Mouse (Mus musculus) right cerebral cortex, postnatal 10 days (tissue): Measurements from ENCODE around the gene Nxpe4.
"Not testable (repeated sequence)": the region's sequence is repeated elsewhere in the genome, so short reads cannot be mapped to it uniquely, and the experiment has no call there.

Experiments used
- DNase-seq, 2 experiments: peaks; one replicate each; pipeline ENCODE4 v3.0.0; 2021; ENCODE audit warnings: low spot score in 2 of 2

Gene Nxpe4

DNA sequence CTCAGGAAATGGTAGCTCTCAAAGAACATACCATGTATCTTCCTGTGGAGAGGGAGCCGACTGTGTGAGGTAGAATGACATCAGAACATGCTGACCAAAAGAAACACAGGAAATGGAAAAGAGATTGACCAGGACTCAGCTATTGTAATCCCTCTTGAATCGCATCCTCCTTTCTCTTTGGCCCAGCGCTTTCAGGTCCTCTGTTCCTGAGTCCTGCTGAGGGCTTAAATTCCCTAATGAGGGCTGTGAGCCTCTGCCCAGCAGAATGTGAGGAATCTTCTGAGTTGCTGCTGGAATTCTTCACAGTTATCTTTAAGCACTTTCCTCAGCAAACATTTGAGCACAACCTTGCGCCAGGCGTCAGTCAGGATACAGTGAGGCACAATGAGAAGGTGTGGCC lies 78.6 kb downstream of the Nxpe4 start:
- DNase-seq, result no peak

DNA sequence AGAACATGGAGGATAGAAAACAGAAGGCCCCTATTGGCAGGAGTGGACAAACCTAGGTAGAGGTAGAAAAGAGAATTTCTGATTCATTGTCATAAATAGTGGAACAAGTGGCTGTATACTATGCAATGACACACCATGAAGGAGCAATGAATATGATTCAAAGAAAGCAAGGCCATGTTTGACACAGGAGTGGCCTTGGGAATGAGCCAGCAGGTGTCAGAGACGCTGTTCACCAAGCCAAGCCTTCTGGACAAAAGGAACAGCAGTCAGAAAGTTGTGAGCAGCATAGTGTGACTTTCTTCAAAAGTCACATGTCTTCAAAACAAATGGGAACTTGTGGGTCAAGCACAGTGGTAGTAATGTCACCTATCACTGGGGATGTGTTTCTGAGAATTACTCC lies 80.0 kb downstream of the Nxpe4 start:
- DNase-seq, result no peak

DNA sequence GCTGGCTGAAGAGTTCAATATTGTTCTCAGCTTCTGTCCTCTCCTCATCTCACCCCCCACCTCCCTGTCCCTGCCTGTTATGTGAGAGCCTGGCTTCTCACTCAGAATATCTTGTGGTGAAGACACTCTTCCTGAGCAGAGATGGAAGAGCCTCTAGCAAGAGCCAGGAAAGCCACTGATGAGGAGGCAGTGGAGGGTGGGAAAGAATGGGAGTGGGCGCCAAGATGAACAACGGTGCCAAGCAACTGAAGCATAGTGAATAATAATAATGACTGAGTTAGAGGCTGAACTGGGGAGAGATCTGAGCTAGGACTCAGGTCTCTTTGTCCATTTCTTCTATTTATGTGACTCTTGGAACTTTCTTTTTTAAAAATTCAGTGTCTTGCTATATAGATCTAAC lies 80.9 kb downstream of the Nxpe4 start:
- no peak for DNase-seq

DNA sequence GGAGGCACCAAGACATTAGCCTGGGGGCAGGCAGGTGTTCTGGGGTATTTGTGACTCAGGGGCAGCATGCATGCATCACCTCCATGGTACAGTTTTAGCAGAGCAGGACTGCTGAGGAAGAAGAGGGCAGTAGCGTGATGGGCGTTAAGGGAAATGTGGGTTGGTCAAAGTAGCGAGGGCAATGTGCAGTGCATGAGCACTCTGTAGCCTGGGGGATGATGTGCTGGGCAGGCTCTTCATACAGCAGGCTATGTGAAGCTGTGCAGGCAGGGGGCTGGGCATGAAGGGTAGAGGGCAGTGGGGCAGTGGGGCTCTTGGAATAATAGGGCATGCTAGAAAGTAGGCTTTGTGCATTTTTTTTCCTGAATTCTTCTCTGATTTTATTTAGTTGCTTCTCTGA lies 82.4 kb downstream of the Nxpe4 start:
- no peak for DNase-seq

DNA sequence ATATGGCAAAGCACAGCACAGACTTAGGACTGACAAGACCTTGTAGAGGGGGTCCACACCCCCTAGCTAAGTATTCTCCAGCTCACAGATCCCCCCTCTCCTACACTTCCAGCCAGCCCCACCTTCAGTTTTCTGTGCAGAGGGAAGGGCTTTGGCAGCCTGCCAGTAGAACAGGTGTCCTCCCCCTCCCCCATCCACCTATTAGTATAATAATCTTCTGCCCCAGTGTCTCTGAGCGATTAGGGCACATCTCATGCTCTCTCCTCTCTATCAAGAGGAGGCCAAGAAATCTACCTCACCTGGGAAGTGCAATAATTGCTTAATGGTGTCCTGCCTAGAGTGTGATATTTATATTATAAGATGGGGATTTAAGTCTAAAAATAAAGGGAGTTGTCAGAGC lies 83.7 kb downstream of the Nxpe4 start:
- DNase-seq, result no peak

DNA sequence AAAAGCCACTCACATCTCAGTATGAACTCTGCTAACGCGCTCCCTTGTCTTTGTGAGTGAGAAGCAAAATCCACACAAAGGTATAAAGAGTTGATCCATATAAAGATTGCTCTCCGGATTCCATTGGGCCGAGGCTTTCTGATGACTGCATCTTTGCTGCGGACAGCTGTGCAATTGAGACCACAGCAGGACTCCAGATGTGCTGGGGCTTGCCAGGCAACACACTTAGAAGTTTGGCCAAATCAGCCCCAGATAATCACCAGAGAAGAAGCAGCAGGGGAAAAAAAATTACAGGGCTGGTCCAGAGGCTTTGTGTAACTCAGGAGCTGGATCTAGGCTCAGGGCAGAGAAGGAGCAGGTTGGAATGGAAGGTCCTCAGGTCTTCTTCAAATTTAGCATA lies 85.5 kb downstream of the Nxpe4 start:
- no peak for DNase-seq

DNA sequence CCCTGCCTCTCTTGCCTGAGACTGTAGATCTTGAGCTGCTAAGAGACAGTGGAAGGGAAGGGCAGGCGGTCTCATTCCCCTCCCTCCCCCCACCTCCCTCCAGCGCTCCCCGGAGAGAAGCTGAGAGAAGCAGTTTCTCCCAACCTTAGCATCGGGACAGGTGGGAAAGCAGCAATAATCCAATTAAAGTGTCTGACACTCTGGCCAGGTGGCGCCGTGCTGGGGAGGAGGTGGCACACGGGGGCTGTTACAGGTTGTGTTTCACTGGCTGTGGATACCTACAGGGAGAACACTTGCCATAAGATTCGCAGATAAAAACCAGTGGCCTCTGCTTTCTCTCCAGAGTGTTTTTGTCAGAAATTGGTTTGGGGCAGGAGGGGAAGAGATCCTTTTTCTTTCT lies 90.4 kb downstream of the Nxpe4 start:
- no peak for DNase-seq

DNA sequence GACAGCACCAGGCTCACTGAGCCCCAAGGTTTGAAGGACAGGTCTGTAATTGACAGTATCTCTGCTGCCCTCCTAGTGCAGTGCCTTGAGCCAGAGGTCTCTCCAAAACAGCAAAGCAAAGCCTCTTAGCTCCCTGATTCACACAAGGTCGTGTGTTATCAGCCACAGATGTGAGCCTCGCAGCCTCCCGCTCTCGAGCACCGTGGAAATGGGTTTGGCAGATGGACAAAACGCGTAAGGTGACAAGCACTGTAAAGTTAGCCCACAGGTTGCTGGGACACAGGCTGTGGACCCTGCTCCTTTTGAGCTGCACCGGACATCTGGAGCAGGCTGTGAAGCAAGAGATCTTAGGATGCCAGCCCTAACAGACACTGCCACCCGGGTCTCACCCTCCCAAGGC lies 95.2 kb downstream of the Nxpe4 start:
- no peak for DNase-seq

DNA sequence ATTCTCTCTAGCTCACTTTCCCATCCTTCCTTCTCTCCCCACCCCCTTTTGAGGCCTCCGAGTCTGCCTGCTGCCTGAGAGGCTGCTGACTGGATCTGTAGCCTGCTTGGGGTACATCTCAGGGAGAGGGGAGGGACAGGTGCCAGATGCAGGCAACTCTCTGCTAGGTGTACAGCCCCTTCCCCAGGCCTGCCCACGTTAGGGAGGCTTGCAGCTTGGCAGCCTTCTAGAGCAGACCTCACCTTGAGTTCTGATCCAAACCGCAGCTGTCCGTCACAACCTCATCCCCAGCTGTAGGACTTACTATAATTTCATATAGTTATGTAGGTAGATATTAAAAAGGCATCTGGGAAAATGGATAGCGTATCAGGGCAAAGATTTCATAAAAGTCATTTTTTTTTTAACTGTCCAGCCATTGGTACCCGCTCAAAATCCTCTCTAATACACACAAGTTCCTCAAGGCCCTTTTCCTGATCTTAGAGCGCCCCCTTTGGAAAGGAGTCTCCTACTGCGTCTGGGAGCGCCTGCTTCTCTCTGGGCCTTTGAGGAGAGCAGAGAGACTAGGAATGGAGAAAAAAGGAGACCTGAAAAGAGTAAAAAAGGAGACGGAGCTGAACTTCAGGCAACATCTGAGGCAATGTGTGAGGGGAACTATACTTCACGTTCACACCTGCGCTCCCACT lies 96.1 kb downstream of the Nxpe4 start:
- peak; percentile 76 to 85 for DNase-seq

DNA sequence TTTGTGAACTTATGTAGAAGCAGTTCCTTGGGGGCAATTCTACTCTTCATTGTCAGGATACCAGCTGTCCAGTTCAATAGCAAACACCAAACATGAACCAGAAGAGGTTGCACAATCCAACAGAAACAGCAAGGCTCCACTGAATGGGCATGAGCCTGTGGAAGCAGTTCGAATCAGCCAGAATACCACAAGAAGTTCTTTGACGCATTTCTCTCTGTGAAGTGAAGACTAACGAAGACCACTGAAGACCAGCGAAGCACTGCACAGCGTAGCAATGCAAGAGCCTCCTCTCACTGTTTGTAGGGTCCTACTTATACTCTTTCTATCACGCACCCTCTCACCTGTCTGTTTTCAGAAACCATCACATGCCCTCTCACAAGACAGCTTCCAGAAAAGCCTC lies 102.8 kb downstream of the Nxpe4 start:
- DNase-seq, result no peak

DNA sequence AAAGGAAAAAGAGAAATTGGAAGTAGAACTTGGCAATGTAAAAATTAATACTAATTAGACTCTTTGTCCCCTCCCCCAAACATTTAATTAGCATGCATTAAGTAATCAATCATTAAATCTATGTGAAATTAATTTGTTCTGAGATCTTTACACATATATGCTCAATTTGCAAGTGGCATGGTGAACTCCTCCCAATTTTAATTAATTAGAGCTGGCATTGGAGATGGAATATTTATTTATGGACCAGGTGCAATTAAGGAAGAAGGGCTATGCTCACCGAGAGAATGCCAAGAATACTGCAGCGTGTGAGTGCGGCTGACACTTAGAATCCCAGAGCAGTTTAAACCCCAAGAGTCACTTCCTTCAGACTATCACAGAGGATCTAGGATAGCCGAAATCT lies 103.7 kb downstream of the Nxpe4 start:
- DNase-seq, result no peak

DNA sequence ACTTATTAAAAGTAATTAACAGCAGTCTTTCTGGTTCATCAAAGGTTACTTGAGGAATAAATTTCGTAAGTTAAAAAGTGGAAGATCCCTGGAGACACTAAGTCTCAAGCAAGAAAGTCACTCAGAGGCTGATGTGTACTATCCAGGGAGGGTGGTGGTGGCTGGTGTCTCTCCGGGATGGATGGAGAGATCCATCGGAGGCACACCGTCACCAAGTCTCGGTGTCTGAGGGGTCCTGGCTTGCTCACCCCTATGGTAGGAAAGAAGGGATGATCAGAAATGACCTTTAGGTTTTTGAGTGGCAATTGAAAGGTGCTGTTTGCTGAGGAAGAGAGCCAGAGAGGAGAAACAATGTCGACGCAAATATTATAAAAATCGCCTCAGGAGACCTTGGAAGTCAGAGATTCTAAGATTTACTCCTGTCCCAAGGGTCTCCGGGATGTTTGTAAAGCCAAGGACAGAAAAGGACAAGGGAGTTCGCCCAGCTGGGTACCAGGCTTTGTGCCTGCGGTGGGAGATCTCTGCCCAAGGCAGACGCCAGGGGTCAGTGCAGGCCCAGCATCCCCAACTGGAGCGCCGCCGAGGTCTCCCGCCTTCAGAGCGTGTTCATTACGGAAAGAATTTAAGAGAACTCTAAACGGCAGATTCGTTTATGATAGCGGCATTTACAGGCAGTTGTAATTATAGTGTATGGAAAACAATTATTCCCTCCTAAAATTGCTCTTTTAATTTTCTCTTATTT lies 104.6 kb downstream of the Nxpe4 start:
- DNase-seq, result peak; percentile 88 to 91

DNA sequence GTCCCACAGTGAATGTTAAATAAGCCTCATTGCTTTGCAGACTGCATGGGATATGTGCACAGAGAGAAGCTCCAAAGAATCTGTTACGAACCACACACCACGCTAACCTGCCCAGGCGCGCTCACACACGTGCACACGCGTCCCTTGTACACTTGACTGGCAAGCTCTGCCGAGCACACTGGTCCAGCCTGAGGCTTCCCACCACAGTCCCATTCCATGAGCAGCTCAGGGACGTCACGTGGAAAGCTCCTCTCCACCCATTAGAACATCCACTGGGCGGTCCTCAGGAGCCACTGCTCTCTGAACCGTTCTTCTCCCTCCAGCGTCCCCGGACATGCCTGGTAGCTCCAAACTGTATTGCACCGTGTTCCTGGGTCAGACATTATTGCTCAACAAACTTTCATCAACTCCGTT lies 105.2 kb downstream of the Nxpe4 start:
- peak; percentile 43 to 48 for DNase-seq

DNA sequence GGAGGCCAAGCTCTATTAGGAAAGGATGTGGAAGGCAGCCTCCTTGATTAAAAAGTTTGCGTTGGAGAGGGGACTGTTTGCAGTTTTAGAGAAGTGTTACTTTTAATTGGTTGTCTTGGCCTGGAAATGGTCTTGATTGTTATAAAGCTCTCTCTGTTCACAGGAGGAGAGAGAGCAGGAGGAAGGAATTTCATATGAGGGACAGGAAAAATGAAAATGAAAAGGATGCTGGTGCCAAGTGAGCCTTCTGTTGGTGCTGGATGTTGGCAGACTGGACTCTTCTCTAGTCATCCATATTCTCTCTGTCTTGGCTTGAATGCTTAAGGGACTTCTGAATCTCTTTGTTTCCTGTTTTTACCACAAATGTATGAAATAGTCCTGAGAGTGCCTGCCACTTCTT lies 106.1 kb downstream of the Nxpe4 start:
- DNase-seq, result no peak

DNA sequence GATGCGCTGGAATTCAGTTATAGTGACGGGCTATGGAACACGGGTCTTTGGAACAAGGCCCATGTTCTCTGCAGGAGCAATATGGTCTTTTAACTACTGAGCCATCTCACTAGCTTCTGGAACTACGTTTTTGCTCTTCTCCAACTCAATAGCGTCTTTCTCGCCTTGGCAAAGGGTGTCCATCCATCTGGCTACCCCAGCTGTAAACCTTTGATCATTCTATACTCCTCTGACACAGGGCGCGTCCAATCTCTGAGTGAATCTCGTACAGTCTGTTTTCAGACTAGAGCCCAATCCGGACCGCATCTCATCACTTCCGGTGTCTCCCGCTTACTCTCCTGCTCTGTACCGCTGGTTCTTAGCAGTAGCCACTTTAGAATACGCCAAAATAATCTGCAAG lies 115.0 kb downstream of the Nxpe4 start:
- peak in 1 of 2 experiments; percentile 48 for DNase-seq

DNA sequence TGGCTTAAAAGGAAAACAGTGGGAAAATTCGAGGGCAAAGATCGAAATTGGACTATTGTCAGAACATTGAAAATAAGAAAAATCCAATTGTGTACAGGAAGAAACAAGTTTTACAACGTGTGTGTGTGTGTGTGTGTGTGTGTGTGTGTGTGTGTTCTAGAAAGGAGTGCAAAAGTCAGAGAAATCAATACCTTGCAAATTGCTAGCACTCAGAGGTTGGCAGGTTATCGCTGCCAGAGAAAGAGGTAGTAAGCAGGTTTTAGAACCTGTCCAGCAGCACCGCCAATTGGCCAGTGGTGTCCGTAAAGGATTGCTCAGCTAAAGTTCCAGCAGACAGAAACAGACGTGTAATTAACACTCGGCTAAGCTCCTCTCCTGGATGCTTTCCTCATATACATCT lies 122.4 kb downstream of the Nxpe4 start:
- no peak for DNase-seq

DNA sequence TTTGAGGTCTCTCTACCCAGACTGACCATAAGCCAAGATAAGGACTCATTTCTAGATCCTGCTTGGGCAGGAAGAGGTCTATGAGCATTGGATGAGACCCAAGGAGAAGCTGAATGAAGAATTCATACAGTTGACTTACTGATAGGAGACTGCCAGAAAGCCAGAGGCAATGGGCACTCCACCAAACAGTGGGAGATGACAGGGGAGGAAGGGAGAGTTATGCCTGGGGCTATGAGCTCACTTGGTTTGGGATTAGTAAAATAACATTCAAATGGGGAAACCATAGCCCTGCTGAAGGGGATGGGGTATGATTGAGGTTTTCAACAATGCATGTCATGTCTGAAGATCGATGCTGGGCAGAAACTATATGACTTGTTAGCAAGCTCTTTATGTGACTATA lies 128.5 kb downstream of the Nxpe4 start:
- DNase-seq, result no peak

DNA sequence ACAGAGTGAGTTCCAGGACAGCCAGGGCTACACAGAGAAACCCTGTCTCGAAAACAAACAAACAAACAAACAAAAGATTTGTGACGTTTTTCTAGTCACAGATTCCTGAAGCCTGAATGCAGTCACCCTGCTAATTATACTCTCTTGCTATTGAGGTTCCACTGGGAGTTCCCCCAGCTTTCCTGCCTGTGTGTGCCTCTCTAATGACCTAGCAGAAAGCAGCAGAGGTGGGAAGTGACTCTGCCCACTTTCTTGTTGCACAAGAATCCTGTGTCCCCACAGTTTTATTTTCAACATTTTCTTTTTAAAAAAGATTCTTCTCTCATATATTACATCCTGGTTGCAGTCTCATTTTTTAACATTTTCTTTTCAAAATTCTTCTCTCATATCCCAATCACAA lies 132.9 kb downstream of the Nxpe4 start:
- no peak for DNase-seq

DNA sequence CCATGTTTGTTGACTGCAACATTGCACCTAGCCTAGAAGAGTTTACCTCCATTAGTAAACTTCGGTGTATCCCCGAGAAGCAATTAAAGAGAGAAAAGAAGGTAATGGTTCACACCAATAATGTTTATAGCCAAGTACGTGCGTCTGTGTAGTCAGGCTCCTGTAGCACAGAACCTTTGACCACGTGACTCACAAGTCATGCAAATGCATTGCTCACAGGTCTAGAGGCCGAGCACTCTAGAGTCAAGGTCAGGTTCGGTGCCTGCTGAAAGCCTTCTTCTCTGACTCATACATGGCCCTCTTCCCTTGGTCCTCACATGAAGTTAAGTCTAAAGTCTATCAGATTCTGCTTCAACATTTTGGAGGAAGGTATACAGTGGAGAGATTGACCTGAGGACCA lies 137.2 kb downstream of the Nxpe4 start:
- DNase-seq, result no peak

DNA sequence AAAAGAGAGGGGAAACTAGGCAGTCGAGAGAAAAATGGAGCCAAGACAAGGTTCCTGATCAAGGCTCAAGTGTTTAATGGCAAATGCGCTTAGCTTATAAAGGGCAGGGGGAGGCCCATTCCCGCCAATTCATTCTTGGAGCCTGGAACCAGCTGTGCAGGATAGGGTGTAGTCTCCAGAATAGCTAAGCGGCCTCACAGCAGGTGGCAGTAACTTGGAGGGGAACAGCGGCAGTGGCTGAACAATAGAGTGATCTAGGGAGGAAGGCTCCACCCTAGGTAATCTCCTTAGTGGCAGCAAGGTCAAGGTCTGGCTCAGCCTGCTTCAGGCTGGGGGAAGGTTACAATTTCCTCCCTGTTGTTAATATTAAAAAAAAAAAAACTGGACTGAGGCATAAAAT lies 141.7 kb downstream of the Nxpe4 start:
- not testable (repeated sequence) for DNase-seq

DNA sequence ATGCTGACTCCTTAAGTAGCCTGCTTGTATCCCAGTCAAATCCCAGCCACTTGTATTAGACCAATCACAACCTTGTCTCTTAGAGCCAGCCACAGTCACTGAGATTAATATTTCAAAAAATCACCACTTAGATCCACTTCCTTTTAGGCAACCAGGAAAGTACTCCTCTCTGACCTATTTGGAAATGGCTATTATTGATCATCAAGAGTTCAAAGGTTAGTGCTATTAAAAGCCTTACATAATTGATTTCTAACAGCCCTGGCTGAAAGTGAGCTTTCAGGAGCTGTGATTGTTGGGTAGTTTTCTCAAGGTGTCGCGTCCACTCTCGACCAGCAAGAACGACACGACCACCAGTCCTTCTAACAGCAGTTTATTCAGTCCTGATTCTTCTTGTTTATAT lies 149.4 kb downstream of the Nxpe4 start:
- no peak for DNase-seq

DNA sequence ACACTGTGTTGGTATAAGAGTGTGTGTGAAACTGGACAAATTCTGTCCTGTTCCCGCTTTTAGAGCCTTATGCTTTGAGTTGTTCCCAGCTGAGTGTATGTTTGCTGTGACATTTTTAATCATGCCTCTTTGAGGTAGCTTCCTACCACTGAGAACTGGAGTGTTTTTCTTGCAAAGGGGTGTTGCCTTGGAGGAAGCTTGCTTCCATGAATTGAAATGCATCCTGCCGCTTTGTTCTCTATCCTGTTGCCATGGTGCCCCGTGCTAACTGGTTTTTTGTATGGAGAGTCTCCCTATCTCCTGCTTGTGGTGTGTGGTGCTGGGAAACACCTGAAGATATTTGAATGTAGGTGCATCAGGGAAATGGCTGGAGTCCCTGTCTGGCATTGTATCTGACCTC lies 152.4 kb downstream of the Nxpe4 start:
- DNase-seq, result peak; percentile 61 to 77

DNA sequence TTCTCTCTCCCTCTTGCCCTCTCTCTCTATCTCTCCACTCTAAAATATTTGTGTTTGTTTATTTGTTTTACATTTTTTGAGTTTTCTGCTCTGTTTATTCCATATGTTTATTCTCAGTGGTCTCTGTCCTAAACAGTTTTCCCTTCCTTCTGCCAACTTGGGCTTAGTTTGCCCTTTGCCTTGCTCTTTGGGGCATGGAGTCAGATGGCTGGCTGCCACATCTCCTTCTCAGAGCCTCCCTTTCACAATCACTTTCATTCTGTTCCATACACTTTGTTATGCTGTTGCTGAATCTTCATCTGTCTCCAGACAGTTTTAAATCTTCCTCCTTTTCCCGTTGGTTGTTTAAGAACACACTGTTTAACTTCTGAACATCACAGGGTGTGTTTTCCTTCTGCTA lies 154.0 kb downstream of the Nxpe4 start:
- no peak for DNase-seq

DNA sequence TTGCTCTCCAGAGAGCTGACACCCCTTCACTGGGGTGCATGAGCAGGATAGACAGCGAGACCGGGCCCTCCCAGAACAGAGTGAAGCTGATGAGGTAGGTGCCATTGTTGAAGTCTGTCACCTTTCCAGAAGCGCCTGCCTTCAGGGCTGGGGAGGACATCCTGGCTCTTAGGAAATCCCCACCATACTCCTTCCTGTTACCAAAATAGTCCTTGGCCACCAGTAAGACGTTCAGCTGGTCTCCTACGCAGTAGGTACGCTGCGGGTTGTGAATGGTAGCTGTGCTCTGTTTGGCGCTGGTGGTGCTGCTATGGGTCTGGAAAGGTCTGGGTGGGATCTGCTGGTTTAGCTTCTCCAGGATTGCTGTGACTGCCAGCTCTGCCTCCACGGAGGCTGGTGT lies 164.5 kb downstream of the Nxpe4 start:
- no peak for DNase-seq
